Mouse (Mus musculus) adrenal gland, postnatal 14 days (tissue): ENCODE measurements around the gene Gnl3. TPM values are rescaled to one million over a fixed set of nuclear protein-coding genes. Genes with fewer than 3 reads are reported as not detected.

Source experiments
- total RNA-seq: library from RNA; stranded (reverse); gene quantifications from 2 replicates; pipeline ENCODE4 v1.2.3, GENCODE M21; 2021

The Gnl3 gene
- total RNA-seq, 1 experiment from 2014 or later: 87.7 TPM

Other genes starting within 250 kb of the Gnl3 start
- gene Tmem110, start 193.6 kb downstream of the Gnl3 start, total RNA-seq: 18.1 and 19.3 TPM in 2 replicates
- 4.4 and 6.2 TPM in 2 replicates for gene Mustn1, start 140.0 kb downstream of the Gnl3 start, total RNA-seq
- gene Itih4, start 132.7 kb downstream of the Gnl3 start, total RNA-seq: 17.0 and 261 TPM in 2 replicates
- 7.8 and 111 TPM in 2 replicates for gene Itih3, start 95.4 kb downstream of the Gnl3 start, total RNA-seq
- gene Itih1, start 75.9 kb downstream of the Gnl3 start, total RNA-seq: 4.1 and 73.6 TPM in 2 replicates
- gene Nek4, start 67.8 kb downstream of the Gnl3 start, total RNA-seq: 9.4 and 12.0 TPM in 2 replicates
- 35.3 and 42.0 TPM in 2 replicates for gene Glt8d1, start 17.8 kb downstream of the Gnl3 start, total RNA-seq
- gene Spcs1, start 17.5 kb downstream of the Gnl3 start, total RNA-seq: 221 and 225 TPM in 2 replicates
- gene Pbrm1, start within 50 bp of the Gnl3 start, total RNA-seq: 59.7 and 59.9 TPM in 2 replicates
- gene Smim4, start 109.8 kb upstream of the Gnl3 start, total RNA-seq: 75.2 and 104 TPM in 2 replicates
- gene Nt5dc2, start 111.9 kb upstream of the Gnl3 start, total RNA-seq: 48.5 and 57.7 TPM in 2 replicates
- gene Stab1, start 149.5 kb upstream of the Gnl3 start, total RNA-seq: 74.4 and 78.6 TPM in 2 replicates
- 0.67 and 1.3 TPM in 2 replicates for gene Tnnc1, start 189.2 kb upstream of the Gnl3 start, total RNA-seq
- 269 and 295 TPM in 2 replicates for gene Nisch, start 197.8 kb upstream of the Gnl3 start, total RNA-seq
- 10.9 and 13.9 TPM in 2 replicates for gene Sema3g, start 198.7 kb upstream of the Gnl3 start, total RNA-seq
- gene Phf7, start 232.2 kb upstream of the Gnl3 start, total RNA-seq: 6.8 and 9.6 TPM in 2 replicates
- gene Bap1, start 232.3 kb upstream of the Gnl3 start, total RNA-seq: 58.5 and 62.4 TPM in 2 replicates